Mouse (Mus musculus) ES-Bruce4 (cell line): Measurements from ENCODE around the gene Kitl. TPM values are rescaled to one million over a fixed set of nuclear protein-coding genes. Genes with fewer than 3 reads are reported as not detected.

Experiments used
- H3K27ac ChIP-seq: 2 replicates; pipeline ENCODE4 v1.5.1; 2012; ENCODE audit warnings: low read length, inconsistent platforms; ENCODE audit not compliant: insufficient read depth
- H3K27me3 ChIP-seq: 2 replicates; pipeline ENCODE4 v1.6.1; 2012; ENCODE audit warnings: mild to moderate bottlenecking, low read length, inconsistent platforms; ENCODE audit not compliant: control insufficient read depth, poor library complexity, insufficient read depth, severe bottlenecking
- H3K36me3 ChIP-seq: 2 replicates; pipeline ENCODE4 v1.6.1; 2012; ENCODE audit warnings: inconsistent platforms, mild to moderate bottlenecking, low read length, moderate library complexity; ENCODE audit not compliant: control insufficient read depth, poor library complexity, insufficient read depth, severe bottlenecking
- H3K4me1 ChIP-seq: one replicate; pipeline ENCODE4 v1.8.1; 2011; ENCODE audit warnings: low read length; ENCODE audit not compliant: control insufficient read depth, insufficient read depth
- H3K4me3 ChIP-seq: 2 replicates; pipeline ENCODE4 v1.5.1; 2011; ENCODE audit warnings: low read depth, mild to moderate bottlenecking, low read length
- H3K9ac ChIP-seq: 2 replicates; pipeline ENCODE4 v1.6.1; 2012; ENCODE audit warnings: low read depth, mild to moderate bottlenecking, inconsistent platforms; ENCODE audit not compliant: poor library complexity, severe bottlenecking
- H3K9me3 ChIP-seq: replicated peaks from 2 replicates; pipeline ENCODE4 v1.6.1; 2012; ENCODE audit warnings: mild to moderate bottlenecking, low read length, inconsistent platforms; ENCODE audit not compliant: control insufficient read depth, poor library complexity, insufficient read depth, severe bottlenecking
- CTCF ChIP-seq: IDR thresholded peaks from one replicate; pipeline ENCODE4 v1.8.1; 2011; ENCODE audit warnings: low read depth, low read length
- EP300 ChIP-seq: IDR thresholded peaks from 2 replicates; pipeline ENCODE4 v1.6.1; 2011; ENCODE audit warnings: low read depth, low read length; ENCODE audit not compliant: insufficient read depth
- POLR2A ChIP-seq: IDR thresholded peaks from one replicate; pipeline ENCODE4 v1.8.1; 2011; ENCODE audit warnings: low read length; ENCODE audit not compliant: insufficient read depth
- polyA plus RNA-seq: library from polyadenylated mRNA; stranded (reverse); fragments of >200 nt; gene quantifications from 2 replicates; pipeline ENCODE4 v1.2.4, GENCODE M21; 2011; ENCODE audit warnings: low read depth; ENCODE audit not compliant: missing spikeins, insufficient read depth, insufficient read length

Kitl gene
- polyA plus RNA-seq, 1 experiment, result 8.9 TPM

GRCm38 (mm10) chr10:100044153-100044552 lies 28.7 kb downstream of the Kitl start:
- Histone ChIP-seq H3K9ac (no peak overlapping the region), H3K36me3 (no peaks in the 10 kb centered on the region), H3K4me3 (no peak overlapping the region), H3K4me1 (no peaks in the 10 kb centered on the region), H3K9me3 (no peaks in the 10 kb centered on the region), H3K27ac (no peak overlapping the region), H3K27me3 (no peaks in the 10 kb centered on the region)
- TF ChIP-seq EP300 (no peak), CTCF (no peak), POLR2A (no peak)

- Histone ChIP-seq H3K27ac (no peak overlapping the region), H3K36me3 (no peaks in the 10 kb centered on the region), H3K27me3 (no peaks in the 10 kb centered on the region), H3K4me3 (no peak overlapping the region), H3K9me3 (no peaks in the 10 kb centered on the region), H3K4me1 (peaks cover 2% of the 10 kb centered on the region), H3K9ac (no peak overlapping the region)
- no peak for TF ChIP-seq EP300
- no peak for TF ChIP-seq CTCF
- no peak for TF ChIP-seq POLR2A
Observed at GRCm38 (mm10) chr10:100051146-100051783, 35.8 kb downstream of the Kitl start.

- no peaks in the 10 kb centered on the region for H3K27me3 ChIP-seq
- H3K9ac ChIP-seq, result no peak overlapping the region
- H3K27ac ChIP-seq, result no peak overlapping the region
- no peak overlapping the region for H3K4me3 ChIP-seq
- no peak for TF ChIP-seq EP300
- H3K36me3 ChIP-seq, result no peaks in the 10 kb centered on the region
- no peaks in the 10 kb centered on the region for H3K9me3 ChIP-seq
- H3K4me1 ChIP-seq, result peaks cover 2% of the 10 kb centered on the region
Observed at GRCm38 (mm10) chr10:100052404-100052803, 37.0 kb downstream of the Kitl start.

GRCm38 (mm10) chr10:100052911-100053310 lies 37.5 kb downstream of the Kitl start:
- TF ChIP-seq POLR2A, result no peak
- no peak for TF ChIP-seq CTCF
- TF ChIP-seq EP300, result no peak
- Histone ChIP-seq H3K36me3 (no peaks in the 10 kb centered on the region), H3K4me1 (peaks cover 2% of the 10 kb centered on the region), H3K27ac (no peak overlapping the region), H3K4me3 (no peak overlapping the region), H3K9me3 (no peaks in the 10 kb centered on the region), H3K9ac (no peak overlapping the region), H3K27me3 (no peaks in the 10 kb centered on the region)

- Histone ChIP-seq H3K9me3 (no peaks in the 10 kb centered on the region), H3K36me3 (no peaks in the 10 kb centered on the region), H3K4me3 (no peak overlapping the region), H3K27ac (no peak overlapping the region), H3K4me1 (peaks cover 2% of the 10 kb centered on the region), H3K9ac (no peak overlapping the region), H3K27me3 (no peaks in the 10 kb centered on the region)
- TF ChIP-seq CTCF, result no peak
- TF ChIP-seq EP300, result no peak
- TF ChIP-seq POLR2A, result no peak
Observed at GRCm38 (mm10) chr10:100054006-100054405, 38.6 kb downstream of the Kitl start.

GRCm38 (mm10) chr10:100055082-100055481 lies 39.7 kb downstream of the Kitl start:
- Histone ChIP-seq H3K4me3 (no peak overlapping the region), H3K36me3 (no peaks in the 10 kb centered on the region), H3K4me1 (peaks cover 2% of the 10 kb centered on the region), H3K27me3 (no peaks in the 10 kb centered on the region), H3K9ac (no peak overlapping the region), H3K9me3 (no peaks in the 10 kb centered on the region), H3K27ac (no peak overlapping the region)
- TF ChIP-seq EP300 (no peak), POLR2A (no peak), CTCF (no peak)
